Mouse (Mus musculus): Measurements from ENCODE around the gene Ass1.

Gene Ass1

GRCm38 (mm10) chr2:31458989-31459936 lies 10.7 kb upstream of the Ass1 start:
- DNase-seq (ENCODE audit: low spot score), result no peak

- DNase-seq (ENCODE audit: low spot score), result no peak
Observed at GRCm38 (mm10) chr2:31460025-31460571, 9.9 kb upstream of the Ass1 start.

GRCm38 (mm10) chr2:31460920-31461319 lies 9.1 kb upstream of the Ass1 start:
- DNase-seq (ENCODE audit: low spot score), result no peak

GRCm38 (mm10) chr2:31462051-31462450 lies 8.0 kb upstream of the Ass1 start:
- DNase-seq (ENCODE audit: low spot score), result no peak

GRCm38 (mm10) chr2:31463253-31463652 lies 6.8 kb upstream of the Ass1 start:
- no peak for DNase-seq (ENCODE audit: low spot score)

- no peak for DNase-seq (ENCODE audit: low spot score)
Observed at GRCm38 (mm10) chr2:31463696-31464528, 6.1 kb upstream of the Ass1 start.

- no peak for DNase-seq (ENCODE audit: low spot score)
Observed at GRCm38 (mm10) chr2:31464529-31464910, 5.5 kb upstream of the Ass1 start.

- no peak for DNase-seq (ENCODE audit: low spot score)
Observed at GRCm38 (mm10) chr2:31467457-31467856, 2.5 kb upstream of the Ass1 start.

GRCm38 (mm10) chr2:31468857-31469256 lies 1.1 kb upstream of the Ass1 start:
- DNase-seq (ENCODE audit: low spot score), result no peak

GRCm38 (mm10) chr2:31469480-31469879 lies 527 bp upstream of the Ass1 start:
- DNase-seq (ENCODE audit: low spot score), result no peak

GRCm38 (mm10) chr2:31470683-31471385 lies 827 bp downstream of the Ass1 start:
- DNase-seq (ENCODE audit: low spot score), result no peak

GRCm38 (mm10) chr2:31471611-31472010 lies 1.6 kb downstream of the Ass1 start:
- DNase-seq (ENCODE audit: low spot score), result no peak

- DNase-seq (ENCODE audit: low spot score), result peak; percentile 65
Observed at GRCm38 (mm10) chr2:31472406-31473065, 2.5 kb downstream of the Ass1 start.

- no peak for DNase-seq (ENCODE audit: low spot score)
Observed at GRCm38 (mm10) chr2:31473941-31474340, 3.9 kb downstream of the Ass1 start.

- DNase-seq (ENCODE audit: low spot score), result no peak
Observed at GRCm38 (mm10) chr2:31474686-31475085, 4.7 kb downstream of the Ass1 start.

- no peak for DNase-seq (ENCODE audit: low spot score)
Observed at GRCm38 (mm10) chr2:31476107-31476820, 6.3 kb downstream of the Ass1 start.

GRCm38 (mm10) chr2:31477234-31478161 lies 7.5 kb downstream of the Ass1 start:
- DNase-seq (ENCODE audit: low spot score), result no peak

- peak; percentile 89 for DNase-seq (ENCODE audit: low spot score)
Observed at GRCm38 (mm10) chr2:31482914-31483575, 13.0 kb downstream of the Ass1 start.

- DNase-seq (ENCODE audit: low spot score), result peak; percentile 72
Observed at GRCm38 (mm10) chr2:31484187-31484586, 14.2 kb downstream of the Ass1 start.
